Mouse (Mus musculus): ENCODE measurements at regions not wholly inside any gene's neighbourhood (a gene's known extent, or its start where the extent isn't known, plus 50 kb on each side); places are given as distances from the start of the nearest gene placed in this dataset.

DNA sequence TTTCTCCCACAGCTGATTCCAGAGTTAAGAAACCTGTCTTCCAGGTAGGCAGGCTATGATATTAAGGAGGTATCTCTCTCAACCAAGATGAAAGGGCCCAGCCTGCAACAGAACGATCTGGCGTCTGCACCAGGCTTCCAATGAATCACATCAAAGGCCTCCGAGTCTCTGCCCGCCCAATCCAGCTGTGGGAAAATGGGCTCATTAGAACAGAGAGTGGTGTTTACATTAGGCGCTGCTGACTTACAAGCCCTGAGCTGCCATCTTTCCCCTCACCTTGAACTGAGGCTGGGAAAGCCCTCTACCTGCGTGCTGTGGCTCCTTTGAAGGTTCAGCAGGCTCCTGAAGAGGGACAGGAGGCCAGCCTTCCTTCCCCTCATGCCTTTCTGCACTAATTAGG is 97.5 kb upstream of the 4930535I16Rik start:
- no peak for TF ChIP-seq EP300 (IDR thresholded peaks at IDR 0.05)
- no peak for TF ChIP-seq CTCF (IDR thresholded peaks at IDR 0.05)

Measured in lung, postnatal 0 days (tissue).